Mouse (Mus musculus) c-Kit-negative CD71-positive TER-119-positive erythroid progenitor cells, embryonic 14.5 days (primary cell): ENCODE results near the gene St6gal1.

Experiments
- DNase-seq: peaks from one replicate; pipeline ENCODE4 v3.0.0-alpha.2; 2013; ENCODE audit warnings: low read depth, low spot score

The St6gal1 gene

GRCm38 (mm10) chr16:23250556-23251444, 26.3 kb downstream of the St6gal1 start:
- DNase-seq = no peak

- no peak for DNase-seq
These were observed 26.9 kb downstream of the St6gal1 start for GRCm38 (mm10) chr16:23251445-23251773.

GRCm38 (mm10) chr16:23253620-23254019, 29.1 kb downstream of the St6gal1 start:
- no peak for DNase-seq

GRCm38 (mm10) chr16:23254062-23254461, 29.5 kb downstream of the St6gal1 start:
- no peak for DNase-seq

- no peak for DNase-seq
These were observed 32.1 kb downstream of the St6gal1 start for GRCm38 (mm10) chr16:23256638-23257037.

GRCm38 (mm10) chr16:23258429-23258822, 33.9 kb downstream of the St6gal1 start:
- DNase-seq = no peak

- no peak for DNase-seq
These were observed 34.4 kb downstream of the St6gal1 start for GRCm38 (mm10) chr16:23258823-23259457.

GRCm38 (mm10) chr16:23259580-23259979, 35.0 kb downstream of the St6gal1 start:
- no peak for DNase-seq

GRCm38 (mm10) chr16:23262131-23262768, 37.7 kb downstream of the St6gal1 start:
- no peak for DNase-seq

GRCm38 (mm10) chr16:23262846-23263245, 38.3 kb downstream of the St6gal1 start:
- DNase-seq = no peak

- DNase-seq = no peak
These were observed 40.5 kb downstream of the St6gal1 start for GRCm38 (mm10) chr16:23264999-23265398.

GRCm38 (mm10) chr16:23265481-23265880, 40.9 kb downstream of the St6gal1 start:
- no peak for DNase-seq

GRCm38 (mm10) chr16:23266293-23266692, 41.8 kb downstream of the St6gal1 start:
- DNase-seq = no peak

- DNase-seq = no peak
These were observed 42.4 kb downstream of the St6gal1 start for GRCm38 (mm10) chr16:23266896-23267295.

- DNase-seq = no peak
These were observed 43.7 kb downstream of the St6gal1 start for GRCm38 (mm10) chr16:23268231-23268630.

- no peak for DNase-seq
These were observed 44.8 kb downstream of the St6gal1 start for GRCm38 (mm10) chr16:23269056-23269983.

GRCm38 (mm10) chr16:23269984-23270912, 45.7 kb downstream of the St6gal1 start:
- DNase-seq = no peak

- no peak for DNase-seq
These were observed 46.3 kb downstream of the St6gal1 start for GRCm38 (mm10) chr16:23270913-23271253.

- DNase-seq = no peak
These were observed 47.4 kb downstream of the St6gal1 start for GRCm38 (mm10) chr16:23271746-23272520.
